Comparison of ENCODE assay signal across 1 mouse cellular context in the genomic region with DNA sequence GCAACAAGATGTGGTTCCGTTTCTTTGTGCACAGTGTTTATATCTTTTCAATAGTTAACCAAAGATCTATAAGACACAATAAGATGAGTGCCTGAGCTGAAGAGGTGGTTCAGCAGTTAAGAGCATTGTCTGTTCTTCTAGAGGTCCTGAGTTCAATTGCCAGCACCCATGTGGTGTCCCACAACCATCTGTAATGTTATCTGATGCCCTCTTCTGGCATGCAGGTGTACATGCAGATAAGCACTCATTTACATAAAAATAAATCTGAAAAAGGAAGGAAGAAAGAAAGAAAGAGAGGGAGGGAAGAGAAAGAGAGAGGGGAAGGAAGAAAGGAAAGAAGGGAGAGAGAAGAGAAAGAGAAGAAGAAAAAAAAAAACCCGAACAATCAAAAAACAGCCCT.
A peak's percentile ranks its signal among the peaks of the same experiment; 100 is the strongest.
TF ChIP-seq lines count a peak whose summit lies in the region.

No protein-coding gene starts in this region.

TF ChIP-seq in MEL, 35 proteins besides CTCF, POLR2A, EP300 and RAD21:
- TF ChIP-seq MAZ (IDR thresholded peaks at IDR 0.05; ENCODE audit: low read depth, low read length) (no peak), ETS1 (IDR thresholded peaks at IDR 0.05; ENCODE audit: low read depth, low read length) (peak; percentile 43; the same call in 1 of the 2 replicates), KAT2A (conservative IDR thresholded peaks at IDR 0.05; ENCODE audit: low read depth, low read length) (no peak), GATA1 (IDR thresholded peaks at IDR 0.05; ENCODE audit: low read depth, low read length) (peak; percentile 66), NRF1 (IDR thresholded peaks at IDR 0.05; ENCODE audit: insufficient read depth, low read depth, low read length, poor library complexity, severe bottlenecking) (no peak), USF1 (IDR thresholded peaks at IDR 0.05; ENCODE audit: low read depth, low read length) (no peak), TCF12 (IDR thresholded peaks at IDR 0.05; ENCODE audit: low read depth, low read length) (peak; percentile 35), TBP (IDR thresholded peaks at IDR 0.05; ENCODE audit: low read depth, low read length) (no peak), TAL1 (IDR thresholded peaks at IDR 0.05; ENCODE audit: low read length) (peak; percentile 45; the same call in 1 of the 2 replicates)
